Mouse (Mus musculus) heart, postnatal 0 days (tissue): ENCODE data around the gene Chrna4.

Experiments used
- CTCF ChIP-seq: IDR thresholded peaks from 2 replicates; pipeline ENCODE4 v1.5.1; 2016; ENCODE audit warnings: antibody characterized with exemption, control low read depth, low read depth
- EP300 ChIP-seq: IDR thresholded peaks from 2 replicates; pipeline ENCODE4 v1.6.1; 2016; ENCODE audit warnings: antibody characterized with exemption, low read depth

- TF ChIP-seq CTCF: no peak
- no peak for TF ChIP-seq EP300
These were observed 36.2 kb upstream of the Chrna4 start for GRCm38 (mm10) chr2:181079518-181079917.
